Mouse (Mus musculus): Measurements from ENCODE around the gene Car12. TPM values are rescaled to one million over a fixed set of nuclear protein-coding genes. Genes with fewer than 3 reads are reported as not detected.

Car12 gene
- polyA plus RNA-seq, 1 experiment from 2014 or later, result 2.8 TPM

DNA sequence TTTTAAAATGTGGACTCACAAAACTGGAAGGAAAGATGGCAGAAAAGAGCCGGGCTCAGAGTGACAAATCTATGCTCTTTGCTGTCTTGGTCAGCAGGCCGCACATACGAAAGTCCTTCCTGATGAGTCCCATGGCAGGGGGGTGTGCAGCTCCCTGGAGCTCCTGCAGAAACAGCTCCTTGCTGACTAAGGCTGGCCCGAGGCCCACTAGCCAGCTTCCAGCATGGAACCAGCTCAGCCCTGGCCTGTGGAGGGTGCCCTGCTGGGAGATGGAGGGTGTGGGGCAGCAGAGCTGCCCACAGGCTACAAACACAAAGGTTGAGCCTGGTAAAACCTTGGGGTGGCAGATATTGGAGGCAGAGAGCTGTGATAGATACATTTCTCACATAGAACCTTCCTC lies 10.5 kb upstream of the Car12 start:
- Histone ChIP-seq H3K27ac (replicated peaks; ENCODE audit: low read depth, low read length) (no peak overlapping the region), H3K36me3 (ENCODE audit: control insufficient read depth, insufficient read depth, low read length) (no peaks in the 10 kb centered on the region), H3K9me3 (ENCODE audit: control insufficient read depth, low read length) (no peaks in the 10 kb centered on the region), H3K4me2 (ENCODE audit: low read depth, severe bottlenecking) (no peak overlapping the region), H3K4me3 (ENCODE audit: low read depth, low read length) (no peak overlapping the region), H3K27me3 (ENCODE audit: control insufficient read depth, insufficient read depth, low read length) (no peaks in the 10 kb centered on the region), H3K4me1 (ENCODE audit: control insufficient read depth, insufficient read depth, low read length) (no peaks in the 10 kb centered on the region), H3K9ac (ENCODE audit: low read length) (no peak overlapping the region)
- no peak for DNase-seq (ENCODE audit: low spot score)
- 80% methylated on average over 4 of the region's 4 CpGs for WGBS
- no peak for ATAC-seq (ENCODE audit: insufficient number of reproducible peaks, low FRiP score, low TSS enrichment, low read depth)

DNA sequence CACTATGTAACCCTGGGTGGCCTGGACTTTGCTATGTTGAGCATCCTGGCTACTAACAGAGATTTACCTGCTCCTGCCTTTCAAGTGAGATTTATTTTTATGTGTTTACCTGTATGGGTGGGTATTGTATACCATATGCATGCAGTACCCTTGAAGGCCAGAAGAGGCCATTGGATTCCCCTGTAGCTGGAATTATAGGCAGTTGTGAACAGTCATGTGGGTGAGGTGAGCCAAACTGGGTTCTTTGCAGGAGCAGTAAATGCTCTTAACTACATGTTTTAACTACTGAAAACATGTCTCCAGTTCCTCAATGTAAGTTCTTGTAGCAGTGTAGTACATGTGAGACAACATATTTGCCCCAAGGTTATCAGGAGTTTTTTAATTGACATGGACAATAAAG lies 8.1 kb upstream of the Car12 start:
- Histone ChIP-seq H3K27ac (replicated peaks; ENCODE audit: low read depth, low read length) (no peak overlapping the region), H3K36me3 (ENCODE audit: control insufficient read depth, insufficient read depth, low read length) (no peaks in the 10 kb centered on the region), H3K4me1 (ENCODE audit: control insufficient read depth, insufficient read depth, low read length) (no peaks in the 10 kb centered on the region), H3K9ac (ENCODE audit: low read length) (no peak overlapping the region), H3K9me3 (ENCODE audit: control insufficient read depth, low read length) (no peaks in the 10 kb centered on the region), H3K4me2 (ENCODE audit: low read depth, severe bottlenecking) (no peak overlapping the region), H3K4me3 (ENCODE audit: low read depth, low read length) (no peak overlapping the region), H3K27me3 (ENCODE audit: control insufficient read depth, insufficient read depth, low read length) (no peaks in the 10 kb centered on the region)
- ATAC-seq (ENCODE audit: insufficient number of reproducible peaks, low FRiP score, low TSS enrichment, low read depth) (no peak), DNase-seq (ENCODE audit: low spot score) (no peak)

DNA sequence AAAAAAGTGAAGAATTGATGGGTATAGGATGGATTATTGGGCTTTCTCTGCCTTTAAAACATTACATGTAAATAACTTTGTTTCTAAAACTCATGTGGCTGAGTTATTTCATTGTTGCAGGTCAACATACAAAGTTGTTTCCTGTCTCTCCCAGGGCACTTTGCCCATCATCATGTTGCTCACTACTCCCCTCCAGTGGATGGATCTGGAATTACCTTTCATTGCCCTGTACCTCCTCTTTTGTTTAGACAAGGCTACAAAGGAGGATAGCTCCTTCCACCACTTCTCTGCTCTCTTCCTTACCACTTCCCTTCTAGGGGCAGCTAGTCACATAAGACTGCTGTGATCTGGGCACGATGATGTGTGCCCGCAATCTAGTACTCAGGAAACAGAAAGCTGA lies 7.7 kb upstream of the Car12 start:
- Histone ChIP-seq H3K27me3 (ENCODE audit: control insufficient read depth, insufficient read depth, low read length) (no peaks in the 10 kb centered on the region), H3K27ac (replicated peaks; ENCODE audit: low read depth, low read length) (no peak overlapping the region), H3K4me3 (ENCODE audit: low read depth, low read length) (no peak overlapping the region), H3K36me3 (ENCODE audit: control insufficient read depth, insufficient read depth, low read length) (no peaks in the 10 kb centered on the region), H3K4me2 (ENCODE audit: low read depth, severe bottlenecking) (no peak overlapping the region), H3K9ac (ENCODE audit: low read length) (no peak overlapping the region), H3K9me3 (ENCODE audit: control insufficient read depth, low read length) (no peaks in the 10 kb centered on the region), H3K4me1 (ENCODE audit: control insufficient read depth, insufficient read depth, low read length) (no peaks in the 10 kb centered on the region)
- DNase-seq (ENCODE audit: low spot score), result peak; percentile 85
- 60% methylated on average over 2 of the region's 2 CpGs for WGBS
- no peak for ATAC-seq (ENCODE audit: insufficient number of reproducible peaks, low FRiP score, low TSS enrichment, low read depth)

DNA sequence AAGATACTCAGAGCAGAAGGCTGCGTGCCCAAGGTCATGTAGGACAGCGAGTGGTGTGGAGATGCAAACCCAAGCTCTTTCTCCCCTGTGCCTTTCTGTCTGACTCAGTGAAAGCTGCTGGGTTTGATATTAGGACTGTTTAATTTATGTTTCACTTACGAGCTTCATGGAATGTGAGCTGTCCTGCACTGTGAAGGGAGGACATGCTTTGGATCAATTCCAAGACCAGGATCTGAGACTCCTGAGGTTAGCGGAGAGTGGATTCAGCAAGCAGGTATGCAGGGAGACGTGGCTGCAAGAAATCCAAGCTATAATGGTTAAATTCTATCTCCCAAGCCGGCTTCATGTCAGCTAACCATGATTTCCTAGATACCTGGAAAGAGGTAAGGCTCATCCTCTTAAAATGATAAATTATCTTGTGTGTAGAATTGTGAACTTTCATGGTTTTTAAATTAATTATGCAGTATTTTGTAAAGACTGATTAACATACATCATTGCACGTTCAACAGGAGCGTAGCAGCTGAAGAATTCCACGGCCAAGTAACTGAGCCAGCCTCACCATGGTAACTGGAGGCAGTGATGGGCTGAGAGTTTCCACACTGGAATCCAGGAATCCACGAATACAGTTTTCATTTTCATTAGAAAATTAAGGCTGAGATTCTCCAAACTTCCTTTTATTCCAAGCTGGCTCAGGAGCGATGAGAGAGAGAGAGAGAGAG lies 5.3 kb upstream of the Car12 start:
- Histone ChIP-seq H3K27me3 (ENCODE audit: control insufficient read depth, insufficient read depth, low read length) (peaks cover 3% of the 10 kb centered on the region; the same call in 1 of the 2 replicates), H3K4me2 (ENCODE audit: low read depth, severe bottlenecking) (no peak overlapping the region), H3K4me1 (ENCODE audit: control insufficient read depth, insufficient read depth, low read length) (no peaks in the 10 kb centered on the region), H3K9me3 (ENCODE audit: control insufficient read depth, low read length) (no peaks in the 10 kb centered on the region), H3K36me3 (ENCODE audit: control insufficient read depth, insufficient read depth, low read length) (no peaks in the 10 kb centered on the region), H3K4me3 (ENCODE audit: low read depth, low read length) (no peak overlapping the region), H3K9ac (ENCODE audit: low read length) (no peak overlapping the region), H3K27ac (replicated peaks; ENCODE audit: low read depth, low read length) (no peak overlapping the region)
- 81% methylated on average over 11 of the region's 11 CpGs for WGBS
- ATAC-seq (ENCODE audit: insufficient number of reproducible peaks, low FRiP score, low TSS enrichment, low read depth), result no peak
- no peak for DNase-seq (ENCODE audit: low spot score)

DNA sequence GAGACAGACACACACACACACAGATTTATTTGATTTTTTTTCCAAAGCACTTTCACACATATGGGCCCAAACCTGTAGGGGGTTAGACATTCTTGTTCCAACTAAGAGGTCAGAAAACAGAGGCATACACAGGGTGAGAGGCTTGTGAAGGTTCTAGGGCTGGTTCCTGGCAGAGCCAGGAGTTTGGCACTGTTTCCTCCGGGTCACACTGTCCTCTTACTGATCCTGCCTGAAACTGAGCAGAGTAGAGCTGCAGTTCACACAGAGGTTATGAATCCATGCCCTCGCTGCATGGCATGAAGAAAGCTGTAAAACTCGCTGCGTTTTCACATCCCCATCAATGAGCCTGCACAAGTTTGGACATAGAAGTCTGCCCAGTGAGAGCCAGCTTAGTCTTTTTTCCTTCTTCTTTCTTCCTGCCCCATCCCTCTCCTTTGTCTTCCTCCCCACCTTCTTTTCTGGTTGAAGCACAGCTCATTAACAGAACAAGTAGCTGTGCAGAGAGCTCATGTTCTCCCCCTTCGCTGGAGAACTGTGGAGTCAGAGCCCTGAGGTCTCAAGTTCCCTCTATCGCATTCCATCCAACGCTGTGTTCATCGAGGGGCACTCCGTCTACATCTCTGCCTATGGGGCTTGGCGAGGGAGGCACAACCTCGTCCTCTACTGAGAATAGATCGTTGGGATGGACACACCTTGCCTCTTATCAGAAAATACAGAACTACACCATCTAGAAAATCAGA lies 4.5 kb upstream of the Car12 start:
- Histone ChIP-seq H3K4me1 (ENCODE audit: control insufficient read depth, insufficient read depth, low read length) (peaks cover 1% of the 10 kb centered on the region; the same call in 1 of the 2 replicates), H3K9ac (ENCODE audit: low read length) (no peak overlapping the region), H3K27ac (replicated peaks; ENCODE audit: low read depth, low read length) (no peak overlapping the region), H3K4me2 (ENCODE audit: low read depth, severe bottlenecking) (no peak overlapping the region), H3K4me3 (ENCODE audit: low read depth, low read length) (no peak overlapping the region), H3K9me3 (ENCODE audit: control insufficient read depth, low read length) (no peaks in the 10 kb centered on the region), H3K36me3 (ENCODE audit: control insufficient read depth, insufficient read depth, low read length) (no peaks in the 10 kb centered on the region), H3K27me3 (ENCODE audit: control insufficient read depth, insufficient read depth, low read length) (peaks cover 5% of the 10 kb centered on the region; the same call in 1 of the 2 replicates)
- DNase-seq (ENCODE audit: low spot score), result peak; percentile 34
- ATAC-seq (ENCODE audit: insufficient number of reproducible peaks, low FRiP score, low TSS enrichment, low read depth), result no peak
- WGBS, result 59% methylated on average over 12 of the region's 12 CpGs

DNA sequence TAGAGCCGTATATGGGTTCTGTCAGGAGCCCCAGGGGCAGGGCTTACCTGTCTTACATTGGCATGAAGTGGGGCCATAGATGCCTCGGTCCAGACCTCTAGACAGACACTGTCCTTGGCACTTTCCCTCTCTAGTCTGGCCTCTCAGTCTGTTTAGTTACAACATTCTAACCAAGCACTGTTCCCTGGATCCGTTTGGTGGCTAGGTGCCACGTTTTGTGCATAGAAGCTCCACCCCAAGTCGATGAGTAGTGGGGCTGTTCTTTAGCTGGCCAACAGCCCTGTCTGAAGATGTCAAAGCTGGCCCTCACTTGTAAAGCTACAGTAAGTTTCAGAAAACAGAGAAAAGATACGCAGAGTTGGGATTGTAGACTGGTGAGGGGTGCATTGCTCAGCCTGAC lies 2.9 kb upstream of the Car12 start:
- H3K9ac ChIP-seq (ENCODE audit: low read length), result no peak overlapping the region
- 83% methylated on average over 6 of the region's 6 CpGs for WGBS

DNA sequence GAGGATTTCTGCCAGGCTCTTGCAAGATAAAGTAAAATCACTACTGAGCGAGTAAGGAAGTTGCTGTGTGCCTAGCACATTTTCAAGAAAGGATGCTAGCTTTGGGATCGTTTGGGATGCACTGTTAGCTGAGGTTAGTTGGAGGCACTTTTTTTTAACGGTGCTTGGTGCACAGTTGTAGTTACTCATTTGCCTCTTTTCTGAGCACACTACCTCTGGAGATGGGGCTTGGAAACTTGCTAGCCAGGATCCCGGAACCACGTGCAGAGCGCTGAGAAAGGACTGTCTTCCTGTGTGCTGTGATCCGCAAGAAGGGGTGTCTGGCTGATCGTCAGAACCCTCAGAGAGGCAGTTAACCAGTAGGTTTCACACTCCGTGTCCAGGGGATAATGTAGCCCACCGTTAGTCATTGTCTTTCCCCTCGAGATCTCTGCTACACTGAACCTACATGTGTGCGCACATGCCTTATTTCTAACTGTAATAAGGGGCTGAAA lies 583 bp downstream of the Car12 start:
- H3K4me2 ChIP-seq (ENCODE audit: low read depth, severe bottlenecking), result peak overlapping the region; percentile 71
- peak overlapping the region; percentile 43; the same call in 1 of the 2 replicates for H3K9ac ChIP-seq (ENCODE audit: low read length)
- WGBS, result 22% methylated on average over 12 of the region's 12 CpGs
- H3K36me3 ChIP-seq (ENCODE audit: control insufficient read depth, insufficient read depth, low read length), result no peaks in the 10 kb centered on the region
- H3K27ac ChIP-seq (replicated peaks; ENCODE audit: low read depth, low read length), result no peak overlapping the region
- peak overlapping the region; percentile 42 for H3K4me3 ChIP-seq (ENCODE audit: low read depth, low read length)
- ATAC-seq (ENCODE audit: insufficient number of reproducible peaks, low FRiP score, low TSS enrichment, low read depth), result no peak
- DNase-seq (ENCODE audit: low spot score), result peak; percentile 38
- H3K27me3 ChIP-seq (ENCODE audit: control insufficient read depth, insufficient read depth, low read length), result peaks cover 5% of the 10 kb centered on the region; the same call in 1 of the 2 replicates
- H3K4me1 ChIP-seq (ENCODE audit: control insufficient read depth, insufficient read depth, low read length), result peaks cover 5% of the 10 kb centered on the region; the same call in 1 of the 2 replicates
- no peaks in the 10 kb centered on the region for H3K9me3 ChIP-seq (ENCODE audit: control insufficient read depth, low read length)

More for the DNA sequence above, 2.9 kb upstream of the Car12 start:
- Histone ChIP-seq H3K36me3 (ENCODE audit: control insufficient read depth, insufficient read depth, low read length) (no peaks in the 10 kb centered on the region), H3K4me3 (ENCODE audit: low read depth, low read length) (no peak overlapping the region), H3K27ac (replicated peaks; ENCODE audit: low read depth, low read length) (no peak overlapping the region), H3K9me3 (ENCODE audit: control insufficient read depth, low read length) (no peaks in the 10 kb centered on the region), H3K27me3 (ENCODE audit: control insufficient read depth, insufficient read depth, low read length) (peaks cover 5% of the 10 kb centered on the region; the same call in 1 of the 2 replicates), H3K4me1 (ENCODE audit: control insufficient read depth, insufficient read depth, low read length) (peaks cover 5% of the 10 kb centered on the region; the same call in 1 of the 2 replicates), H3K4me2 (ENCODE audit: low read depth, severe bottlenecking) (no peak overlapping the region)
- DNase-seq (ENCODE audit: low spot score) (no peak), ATAC-seq (ENCODE audit: insufficient number of reproducible peaks, low FRiP score, low TSS enrichment, low read depth) (no peak)

DNA sequence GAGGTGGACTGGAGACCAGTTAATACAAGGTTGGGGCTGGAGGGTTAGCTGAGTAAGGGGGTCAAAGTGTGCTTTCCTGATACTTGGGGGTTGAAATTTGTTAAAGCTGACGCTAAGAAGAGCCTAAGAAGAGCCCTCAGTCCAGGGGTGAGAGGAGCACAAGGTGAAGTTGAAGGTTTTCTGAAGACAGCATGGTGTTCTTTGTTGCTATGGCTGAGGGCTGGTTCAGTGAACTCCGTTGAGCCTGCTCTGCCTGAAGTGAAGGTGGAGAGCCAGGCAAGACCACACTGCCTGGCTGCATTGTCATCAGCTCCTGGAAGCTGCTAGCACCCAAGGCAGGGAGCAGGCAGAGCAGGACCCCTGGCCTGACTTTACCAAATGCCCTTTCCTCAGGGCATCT lies 1.9 kb downstream of the Car12 start:
- whole genome bisulfite sequencing, result 85% methylated on average over 2 of the region's 2 CpGs
- no peak overlapping the region for H3K4me2 ChIP-seq (ENCODE audit: low read depth, severe bottlenecking)
- H3K9me3 ChIP-seq (ENCODE audit: control insufficient read depth, low read length), result no peaks in the 10 kb centered on the region
- no peak overlapping the region for H3K9ac ChIP-seq (ENCODE audit: low read length)
- no peak for DNase-seq (ENCODE audit: low spot score)
- no peaks in the 10 kb centered on the region for H3K36me3 ChIP-seq (ENCODE audit: control insufficient read depth, insufficient read depth, low read length)
- ATAC-seq (ENCODE audit: insufficient number of reproducible peaks, low FRiP score, low TSS enrichment, low read depth), result no peak
- peaks cover 5% of the 10 kb centered on the region; the same call in 1 of the 2 replicates for H3K27me3 ChIP-seq (ENCODE audit: control insufficient read depth, insufficient read depth, low read length)
- no peak overlapping the region for H3K27ac ChIP-seq (replicated peaks; ENCODE audit: low read depth, low read length)
- peaks cover 5% of the 10 kb centered on the region; the same call in 1 of the 2 replicates for H3K4me1 ChIP-seq (ENCODE audit: control insufficient read depth, insufficient read depth, low read length)
- no peak overlapping the region for H3K4me3 ChIP-seq (ENCODE audit: low read depth, low read length)

Data from limb, embryonic 11.5 days (tissue).